Mouse (Mus musculus): ENCODE results near the gene Tsga13. TPM values are rescaled to one million over a fixed set of nuclear protein-coding genes. Genes with fewer than 3 reads are reported as not detected.

The Tsga13 gene
- not detected in 2 replicates for polyA plus RNA-seq (2012; rRNA removed)

DNA sequence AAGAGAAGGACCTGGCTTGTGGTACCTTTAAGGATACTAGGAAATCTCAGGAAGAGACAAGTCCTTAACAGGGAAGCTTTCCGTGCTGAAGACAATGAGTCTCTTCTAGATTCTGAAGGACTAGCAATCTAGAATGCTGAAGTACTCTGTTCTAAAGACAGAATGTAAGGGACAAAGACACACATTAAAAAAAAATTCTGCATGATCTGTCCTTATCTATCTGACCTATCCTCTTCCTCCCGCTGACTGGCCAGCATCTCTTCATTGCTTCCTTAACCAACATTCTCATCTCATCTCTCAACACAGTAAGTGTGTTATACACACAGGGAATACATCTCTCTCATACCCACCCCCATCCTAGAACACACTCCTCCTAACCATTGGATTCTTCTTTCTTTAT lies at the start of gene Tsga13:
TSS of gene Tsga13 (minus strand) at position 101 of the 400 bp plus-strand sequence.
- Histone ChIP-seq H3K4me3 (ENCODE audit: control insufficient read depth, insufficient read depth, low read length) (no peak within 1 kb of the TSS), H3K27ac (ENCODE audit: control insufficient read depth, insufficient read depth, low read length) (no peak within 1 kb of the TSS), H3K4me1 (replicated peaks; ENCODE audit: control insufficient read depth, insufficient read depth, low read length) (no peaks in the 10 kb centered on the region), H3K36me3 (ENCODE audit: control insufficient read depth, insufficient read depth, low read length) (no peaks in the 10 kb centered on the region), H3K27me3 (ENCODE audit: control insufficient read depth, insufficient read depth, low read length) (no peaks in the 10 kb centered on the region)
- TF ChIP-seq POLR2A (IDR thresholded peaks at IDR 0.05; ENCODE audit: control insufficient read depth, extremely low read depth, insufficient read depth, low read length, poor library complexity): no peak
- no peak for TF ChIP-seq CTCF (IDR thresholded peaks at IDR 0.05; ENCODE audit: borderline replicate concordance, control insufficient read depth, extremely low read depth, insufficient read depth, low read length, poor library complexity)
- DNase-seq: no peak
- 96% methylated on average over 2 of the region's 2 CpGs for WGBS

- 1% methylated on average over 75 of the region's 75 CpGs for WGBS
- Histone ChIP-seq H3K4me1 (replicated peaks; ENCODE audit: control insufficient read depth, insufficient read depth, low read length) (no peaks in the 10 kb centered on the region), H3K27ac (ENCODE audit: control insufficient read depth, insufficient read depth, low read length) (no peak within 1 kb of the TSS), H3K36me3 (ENCODE audit: control insufficient read depth, insufficient read depth, low read length) (no peaks in the 10 kb centered on the region), H3K4me3 (ENCODE audit: control insufficient read depth, insufficient read depth, low read length) (no peak within 1 kb of the TSS), H3K27me3 (ENCODE audit: control insufficient read depth, insufficient read depth, low read length) (peaks cover 2% of the 10 kb centered on the region)
- no peak for DNase-seq
- TF ChIP-seq POLR2A (IDR thresholded peaks at IDR 0.05; ENCODE audit: control insufficient read depth, extremely low read depth, insufficient read depth, low read length, poor library complexity): no peak
- TF ChIP-seq CTCF (IDR thresholded peaks at IDR 0.05; ENCODE audit: borderline replicate concordance, control insufficient read depth, extremely low read depth, insufficient read depth, low read length, poor library complexity): no peak
Observed at GRCm38 (mm10) chr6:30958736-30959540, 43.6 kb upstream of the Tsga13 start, which contains the start of gene Klf14. Klf14 (minus strand) TSS chr6:30959078.

DNA sequence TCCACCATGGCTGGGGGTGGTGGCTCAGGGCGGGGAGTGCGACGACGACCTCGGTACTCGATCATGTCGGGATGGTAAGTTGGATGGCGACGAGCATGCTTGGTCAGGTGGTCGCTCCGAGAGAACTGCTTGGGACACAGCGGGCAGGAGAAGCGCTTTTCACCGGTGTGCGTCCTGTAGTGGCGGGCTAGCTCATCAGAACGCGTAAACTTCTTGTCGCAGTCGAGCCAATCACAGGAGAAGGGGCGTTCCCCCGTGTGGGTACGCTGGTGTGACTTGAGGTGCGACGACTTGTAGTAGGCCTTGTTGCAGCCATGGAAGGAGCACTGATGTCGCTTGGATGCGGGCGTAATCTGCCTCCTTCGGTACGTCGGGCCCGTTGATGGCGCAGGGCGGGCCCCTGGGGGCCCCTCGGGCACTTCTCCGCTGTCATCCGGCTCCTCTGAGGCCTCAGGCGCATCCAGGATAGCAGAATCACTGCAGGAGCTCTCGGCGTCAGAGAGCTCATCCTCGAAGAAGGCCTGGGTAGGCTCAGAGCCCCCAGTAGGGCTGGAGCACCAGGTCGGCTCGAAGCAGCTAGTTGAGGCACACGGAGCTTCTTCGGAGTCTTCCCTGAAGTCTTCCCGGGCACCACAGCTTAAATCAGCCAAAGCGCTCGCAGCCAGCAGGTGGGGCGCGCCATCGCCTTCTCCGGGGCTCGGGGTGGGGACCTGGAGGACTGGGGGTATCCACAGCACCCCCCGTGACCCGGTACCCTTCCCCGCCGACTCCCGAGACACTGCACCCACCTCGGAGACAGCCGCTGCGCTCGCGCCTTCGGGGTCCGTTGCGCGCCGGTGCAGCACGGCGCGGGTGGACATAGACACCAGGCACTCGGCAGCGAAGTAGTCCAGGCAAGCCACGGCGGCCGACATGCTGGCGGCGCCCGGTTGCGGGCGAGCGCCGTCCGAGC lies 42.7 kb upstream of the Tsga13 start:
- Histone ChIP-seq H3K4me1 (replicated peaks; ENCODE audit: control insufficient read depth, insufficient read depth, low read length) (no peaks in the 10 kb centered on the region), H3K27me3 (ENCODE audit: control insufficient read depth, insufficient read depth, low read length) (peaks cover 2% of the 10 kb centered on the region), H3K4me3 (ENCODE audit: control insufficient read depth, insufficient read depth, low read length) (no peak overlapping the region), H3K27ac (ENCODE audit: control insufficient read depth, insufficient read depth, low read length) (no peak overlapping the region), H3K36me3 (ENCODE audit: control insufficient read depth, insufficient read depth, low read length) (no peaks in the 10 kb centered on the region)
- DNase-seq: no peak
- TF ChIP-seq CTCF (IDR thresholded peaks at IDR 0.05; ENCODE audit: borderline replicate concordance, control insufficient read depth, extremely low read depth, insufficient read depth, low read length, poor library complexity): no peak
- 13% methylated on average over 84 of the region's 84 CpGs for WGBS

- no peak for DNase-seq
- Histone ChIP-seq H3K27ac (ENCODE audit: control insufficient read depth, insufficient read depth, low read length) (no peak overlapping the region), H3K4me3 (ENCODE audit: control insufficient read depth, insufficient read depth, low read length) (no peak overlapping the region), H3K27me3 (ENCODE audit: control insufficient read depth, insufficient read depth, low read length) (no peaks in the 10 kb centered on the region), H3K4me1 (replicated peaks; ENCODE audit: control insufficient read depth, insufficient read depth, low read length) (no peaks in the 10 kb centered on the region), H3K36me3 (ENCODE audit: control insufficient read depth, insufficient read depth, low read length) (no peaks in the 10 kb centered on the region)
- 77% methylated on average over 5 of the region's 5 CpGs for WGBS
- TF ChIP-seq POLR2A (IDR thresholded peaks at IDR 0.05; ENCODE audit: control insufficient read depth, extremely low read depth, insufficient read depth, low read length, poor library complexity) (no peak), CTCF (IDR thresholded peaks at IDR 0.05; ENCODE audit: borderline replicate concordance, control insufficient read depth, extremely low read depth, insufficient read depth, low read length, poor library complexity) (no peak)
Observed at GRCm38 (mm10) chr6:30939264-30939663, 23.9 kb upstream of the Tsga13 start.

- TF ChIP-seq POLR2A (IDR thresholded peaks at IDR 0.05; ENCODE audit: control insufficient read depth, extremely low read depth, insufficient read depth, low read length, poor library complexity): no peak
- no peak for TF ChIP-seq CTCF (IDR thresholded peaks at IDR 0.05; ENCODE audit: borderline replicate concordance, control insufficient read depth, extremely low read depth, insufficient read depth, low read length, poor library complexity)
- H3K27ac ChIP-seq (ENCODE audit: control insufficient read depth, insufficient read depth, low read length): no peak overlapping the region
- DNase-seq: no peak
- no peaks in the 10 kb centered on the region for H3K36me3 ChIP-seq (ENCODE audit: control insufficient read depth, insufficient read depth, low read length)
- H3K4me1 ChIP-seq (replicated peaks; ENCODE audit: control insufficient read depth, insufficient read depth, low read length): no peaks in the 10 kb centered on the region
- no peak overlapping the region for H3K4me3 ChIP-seq (ENCODE audit: control insufficient read depth, insufficient read depth, low read length)
- WGBS: 52% methylated on average over 2 of the region's 2 CpGs
- no peaks in the 10 kb centered on the region for H3K27me3 ChIP-seq (ENCODE audit: control insufficient read depth, insufficient read depth, low read length)
Observed at GRCm38 (mm10) chr6:30922821-30923220, 7.4 kb upstream of the Tsga13 start.

DNA sequence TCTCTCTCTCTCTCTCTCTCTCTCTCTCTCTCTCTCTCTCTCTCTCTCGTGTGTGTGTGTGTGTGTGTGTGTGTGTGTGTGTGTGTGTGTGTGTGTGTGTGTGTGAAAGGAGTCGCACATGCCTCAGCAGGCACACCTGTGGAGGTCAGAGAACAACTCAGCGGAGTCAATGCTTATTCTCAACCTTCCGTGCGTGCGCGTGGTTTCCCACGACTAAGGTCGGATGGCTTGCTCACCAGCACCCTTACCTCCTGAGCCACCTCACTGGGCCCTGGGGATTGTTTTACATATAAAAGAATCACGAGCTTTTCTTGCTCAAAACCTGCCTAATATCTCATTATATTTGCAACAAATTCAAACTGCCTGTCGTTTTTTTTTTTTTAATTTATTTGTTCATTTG lies 6.5 kb upstream of the Tsga13 start:
- Histone ChIP-seq H3K27me3 (ENCODE audit: control insufficient read depth, insufficient read depth, low read length) (no peaks in the 10 kb centered on the region), H3K4me3 (ENCODE audit: control insufficient read depth, insufficient read depth, low read length) (no peak overlapping the region), H3K36me3 (ENCODE audit: control insufficient read depth, insufficient read depth, low read length) (no peaks in the 10 kb centered on the region), H3K4me1 (replicated peaks; ENCODE audit: control insufficient read depth, insufficient read depth, low read length) (no peaks in the 10 kb centered on the region), H3K27ac (ENCODE audit: control insufficient read depth, insufficient read depth, low read length) (no peak overlapping the region)
- 58% methylated on average over 10 of the region's 11 CpGs for whole genome bisulfite sequencing
- no peak for DNase-seq
- TF ChIP-seq CTCF (IDR thresholded peaks at IDR 0.05; ENCODE audit: borderline replicate concordance, control insufficient read depth, extremely low read depth, insufficient read depth, low read length, poor library complexity): no peak
- TF ChIP-seq POLR2A (IDR thresholded peaks at IDR 0.05; ENCODE audit: control insufficient read depth, extremely low read depth, insufficient read depth, low read length, poor library complexity): no peak

All from thymus, adult 2 months (tissue).